Mouse (Mus musculus) large intestine, adult 2 months (tissue): ENCODE results near the gene Imp4. TPM values are rescaled to one million over a fixed set of nuclear protein-coding genes. Genes with fewer than 3 reads are reported as not detected.

ENCODE experiments used
- DNase-seq: peaks from one replicate; pipeline ENCODE4 v3.0.0-alpha.2; 2012; ENCODE audit warnings: low read depth, low spot score
- WGBS: fragments of 180-500 bp; shearing (Covaris S2); methylation state at CpG from one replicate; pipeline ENCODE4 v1.1.7; 2018; 5-methylcytosine and 5-hydroxymethylcytosine counted together
- polyA plus RNA-seq: library from polyadenylated mRNA; depleted of rRNA; stranded (reverse); fragments of >200 nt; gene quantifications from 2 replicates; pipeline ENCODE4 v1.2.3, GENCODE M21; 2012

The Imp4 gene
- polyA plus RNA-seq, 1 experiment = 36.5 TPM

- WGBS = under 1% methylated on average over 48 of the region's 48 CpGs
- peak; percentile 84 for DNase-seq
These were observed 19.8 kb downstream of the Imp4 start, which contains the start of gene Ptpn18 for GRCm38 (mm10) chr1:34459284-34460060. Gene Ptpn18, plus strand, starts transcription at chr1:34459762.

GRCm38 (mm10) chr1:34460061-34460441 lies 20.4 kb downstream of the Imp4 start:
- peak; percentile 47 for DNase-seq
- 2% methylated on average over 15 of the region's 15 CpGs for WGBS

GRCm38 (mm10) chr1:34462766-34463165 lies 23.1 kb downstream of the Imp4 start:
- 36% methylated on average over 6 of the region's 7 CpGs for WGBS
- DNase-seq = peak; percentile 32

GRCm38 (mm10) chr1:34464310-34464817 lies 24.7 kb downstream of the Imp4 start:
- DNase-seq = no peak
- WGBS = 85% methylated on average over 8 of the region's 8 CpGs

- WGBS = 72% methylated on average over 6 of the region's 6 CpGs
These were observed 25.8 kb downstream of the Imp4 start for GRCm38 (mm10) chr1:34465445-34465844.

GRCm38 (mm10) chr1:34468051-34468450 lies 28.4 kb downstream of the Imp4 start:
- DNase-seq = no peak
- 76% methylated on average over 3 of the region's 3 CpGs for WGBS

More at GRCm38 (mm10) chr1:34465445-34465844, 25.8 kb downstream of the Imp4 start:
- no peak for DNase-seq

- DNase-seq = no peak
- WGBS = 81% methylated on average over 4 of the region's 4 CpGs
These were observed 28.8 kb downstream of the Imp4 start for GRCm38 (mm10) chr1:34468500-34468899.

GRCm38 (mm10) chr1:34469801-34470200 lies 30.1 kb downstream of the Imp4 start:
- no peak for DNase-seq
- WGBS = 84% methylated on average over 5 of the region's 5 CpGs

GRCm38 (mm10) chr1:34472427-34473300 lies 33.0 kb downstream of the Imp4 start:
- 2% methylated on average over 42 of the region's 43 CpGs for WGBS
- no peak for DNase-seq

GRCm38 (mm10) chr1:34478891-34479655 lies 39.4 kb downstream of the Imp4 start:
- DNase-seq = no peak
- 36% methylated on average over 11 of the region's 11 CpGs for WGBS

- WGBS = 46% methylated on average over 5 of the region's 5 CpGs
- DNase-seq = no peak
These were observed 41.1 kb downstream of the Imp4 start for GRCm38 (mm10) chr1:34480801-34481200.

GRCm38 (mm10) chr1:34481920-34482669 lies 42.4 kb downstream of the Imp4 start:
- 10% methylated on average over 5 of the region's 5 CpGs for WGBS
- peak; percentile 56 for DNase-seq

GRCm38 (mm10) chr1:34484470-34484869 lies 44.8 kb downstream of the Imp4 start:
- DNase-seq = no peak
- 78% methylated on average over 10 of the region's 10 CpGs for WGBS

- 8% methylated on average over 25 of the region's 25 CpGs for WGBS
These were observed 46.0 kb downstream of the Imp4 start for GRCm38 (mm10) chr1:34485461-34486188.

GRCm38 (mm10) chr1:34487383-34487782 lies 47.7 kb downstream of the Imp4 start:
- WGBS = 91% methylated on average over 3 of the region's 3 CpGs

More at GRCm38 (mm10) chr1:34485461-34486188, 46.0 kb downstream of the Imp4 start:
- DNase-seq = peak; percentile 44

GRCm38 (mm10) chr1:34489852-34490541 lies 50.3 kb downstream of the Imp4 start:
- WGBS = 83% methylated on average over 6 of the region's 6 CpGs
- DNase-seq = no peak

More at GRCm38 (mm10) chr1:34487383-34487782, 47.7 kb downstream of the Imp4 start:
- no peak for DNase-seq

GRCm38 (mm10) chr1:34491480-34491879 lies 51.8 kb downstream of the Imp4 start:
- 88% methylated on average over 4 of the region's 4 CpGs for WGBS
- DNase-seq = no peak
